Mouse (Mus musculus): ENCODE results near the gene Susd6.

Gene Susd6

GRCm38 (mm10) chr12:80838271-80838670, 48.0 kb downstream of the Susd6 start:
- DNase-seq (ENCODE audit: low read depth, low spot score): no peak

- DNase-seq (ENCODE audit: low read depth, low spot score): no peak
Measured at GRCm38 (mm10) chr12:80838787-80839186, 48.5 kb downstream of the Susd6 start.

DNA sequence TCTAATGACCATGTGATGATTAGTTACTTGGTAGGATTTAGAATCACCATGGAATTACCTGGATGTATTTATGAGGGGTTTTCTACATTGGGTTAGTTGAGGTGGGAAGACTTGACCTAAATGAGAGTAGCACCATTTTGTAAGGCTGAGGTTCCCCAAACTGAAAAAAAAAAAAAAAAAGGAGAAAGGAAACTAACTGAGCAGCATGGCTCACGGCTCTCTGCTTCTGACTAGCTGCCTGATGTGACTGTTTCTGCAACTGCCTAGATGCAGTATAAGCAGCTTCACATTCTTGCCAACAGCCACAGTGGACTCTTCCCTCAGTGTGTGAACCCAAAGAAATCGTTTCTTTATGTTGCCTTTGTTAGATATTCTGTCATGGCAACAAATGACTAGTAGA, 49.3 kb downstream of the Susd6 start:
- no peak for DNase-seq (ENCODE audit: low read depth, low spot score)

DNA sequence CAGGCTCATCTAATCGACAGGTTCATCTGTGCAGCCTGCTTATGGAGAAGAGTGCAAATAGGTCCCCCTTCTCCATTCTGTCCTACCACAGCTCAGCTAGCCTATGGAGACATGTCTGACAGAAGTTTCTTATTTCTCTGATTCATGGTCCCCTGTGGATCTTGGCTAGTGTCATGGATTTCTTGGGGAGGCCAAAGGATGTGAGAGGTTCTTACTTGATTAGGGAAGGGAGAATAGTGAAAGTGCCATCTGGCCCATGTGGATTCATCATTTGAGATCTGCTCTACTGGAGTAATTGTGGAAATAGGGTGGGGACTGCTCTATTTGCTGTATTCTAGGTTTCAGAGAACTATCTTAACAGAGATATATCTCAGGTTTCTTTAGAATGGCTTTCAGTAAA, 51.3 kb downstream of the Susd6 start:
- DNase-seq (ENCODE audit: low read depth, low spot score): no peak

DNA sequence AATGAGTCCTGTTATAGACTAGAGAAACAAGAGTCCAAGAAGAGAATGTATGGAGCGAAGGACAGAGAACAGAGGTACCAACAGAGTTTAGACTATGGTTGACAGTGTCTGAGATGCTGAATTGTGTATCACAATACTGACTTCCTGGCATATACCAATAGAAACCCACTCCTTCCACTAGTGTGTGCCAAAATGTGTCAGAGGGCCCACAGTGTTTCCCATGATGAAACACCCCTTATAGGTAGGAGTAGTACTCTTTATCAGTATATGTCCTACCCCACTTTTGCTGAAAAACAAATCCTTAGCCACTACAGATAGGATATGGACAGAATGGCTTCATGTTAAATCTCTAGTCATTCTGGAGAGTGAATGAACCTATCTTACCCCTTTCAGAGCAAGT, 52.3 kb downstream of the Susd6 start:
- no peak for DNase-seq (ENCODE audit: low read depth, low spot score)

DNA sequence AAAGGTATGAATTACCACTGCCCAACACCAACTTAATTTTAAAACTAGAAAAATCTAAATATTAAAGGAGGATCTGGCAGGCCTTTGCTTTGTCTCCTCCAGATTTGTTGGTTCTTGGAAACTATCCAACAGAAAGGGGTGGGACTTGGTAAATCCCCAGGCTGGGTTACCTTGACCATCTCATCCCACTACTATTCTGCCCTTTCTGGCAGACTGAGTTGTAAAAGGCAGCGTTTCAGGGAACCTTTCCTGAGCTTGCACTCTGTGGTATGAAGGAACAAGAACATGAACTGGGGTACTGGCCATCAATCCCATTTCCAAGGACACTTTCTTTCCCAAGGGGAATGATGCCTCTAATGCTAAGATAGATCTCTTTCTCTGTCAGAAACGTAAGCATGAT, 52.9 kb downstream of the Susd6 start:
- DNase-seq (ENCODE audit: low read depth, low spot score): no peak

- no peak for DNase-seq (ENCODE audit: low read depth, low spot score)
Measured at GRCm38 (mm10) chr12:80843651-80844444, 53.5 kb downstream of the Susd6 start.

DNA sequence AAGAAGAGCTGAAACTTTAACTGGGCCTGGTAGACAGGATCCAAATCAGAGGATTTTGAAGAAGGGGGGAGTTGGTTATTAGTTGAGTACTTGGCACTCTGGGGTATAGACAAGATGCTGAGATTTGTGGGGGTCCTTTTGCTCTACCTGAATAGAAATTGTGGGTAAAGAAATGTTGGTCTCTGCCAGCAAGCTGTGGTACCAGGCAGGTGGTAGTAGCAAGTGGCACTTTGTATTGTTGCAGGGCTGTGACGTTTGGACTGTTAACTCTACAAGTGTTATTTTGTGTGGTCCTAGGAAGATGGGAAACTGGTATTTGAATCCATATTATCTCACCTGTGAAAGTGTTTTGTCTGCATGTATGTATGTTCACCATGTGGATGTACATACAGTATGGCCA, 55.6 kb downstream of the Susd6 start:
- DNase-seq (ENCODE audit: low read depth, low spot score): no peak

DNA sequence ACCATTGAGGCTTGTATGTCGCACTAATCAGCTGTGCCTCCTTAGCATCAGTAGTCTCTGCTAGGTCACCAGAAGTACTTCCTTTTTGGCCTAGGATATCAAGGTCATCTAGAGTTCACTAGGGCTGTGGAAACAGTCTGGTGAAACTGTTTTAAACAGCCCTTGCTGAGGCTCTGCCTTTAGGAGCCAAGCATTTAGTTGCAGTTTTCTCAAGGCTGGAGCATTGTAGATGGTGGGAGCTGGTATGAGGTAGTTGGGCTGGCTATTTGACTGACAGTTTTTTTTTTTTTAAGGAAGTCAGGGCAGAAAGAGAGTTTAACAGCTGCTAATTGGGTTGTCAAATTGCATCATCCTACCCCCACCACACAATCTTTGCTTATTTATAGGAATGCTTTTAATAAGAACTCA, 56.6 kb downstream of the Susd6 start:
- no peak for DNase-seq (ENCODE audit: low read depth, low spot score)

- DNase-seq (ENCODE audit: low read depth, low spot score): no peak
Measured at GRCm38 (mm10) chr12:80852001-80852400, 61.7 kb downstream of the Susd6 start.

- DNase-seq (ENCODE audit: low read depth, low spot score): no peak
Measured at GRCm38 (mm10) chr12:80853737-80854136, 63.4 kb downstream of the Susd6 start.

GRCm38 (mm10) chr12:80854671-80855070, 64.4 kb downstream of the Susd6 start:
- no peak for DNase-seq (ENCODE audit: low read depth, low spot score)

- DNase-seq (ENCODE audit: low read depth, low spot score): no peak
Measured at GRCm38 (mm10) chr12:80855100-80855499, 64.8 kb downstream of the Susd6 start.

GRCm38 (mm10) chr12:80855581-80855980, 65.3 kb downstream of the Susd6 start:
- no peak for DNase-seq (ENCODE audit: low read depth, low spot score)

- no peak for DNase-seq (ENCODE audit: low read depth, low spot score)
Measured at GRCm38 (mm10) chr12:80857636-80858293, 67.5 kb downstream of the Susd6 start.

DNA sequence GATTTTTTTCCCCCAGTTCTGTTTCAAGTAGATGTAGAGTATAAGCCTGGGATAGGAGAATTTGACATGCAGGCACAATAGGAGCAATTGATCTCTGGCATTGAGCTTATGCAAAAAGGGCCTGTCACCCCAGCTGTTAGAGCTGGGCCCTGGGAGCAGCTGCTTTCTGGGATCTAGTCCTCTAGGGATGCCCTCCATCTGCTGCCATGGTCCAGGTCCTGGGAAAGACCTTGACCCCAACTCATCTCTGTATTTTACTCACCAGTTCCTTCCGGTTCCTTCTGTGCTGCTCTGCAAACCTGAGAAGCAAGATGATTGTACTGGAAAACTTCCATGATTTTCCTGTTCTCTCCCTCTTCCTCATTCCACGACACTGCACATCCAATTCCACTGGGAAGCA, 68.0 kb downstream of the Susd6 start:
- no peak for DNase-seq (ENCODE audit: low read depth, low spot score)

GRCm38 (mm10) chr12:80861916-80862315, 71.6 kb downstream of the Susd6 start:
- DNase-seq (ENCODE audit: low read depth, low spot score): no peak

DNA sequence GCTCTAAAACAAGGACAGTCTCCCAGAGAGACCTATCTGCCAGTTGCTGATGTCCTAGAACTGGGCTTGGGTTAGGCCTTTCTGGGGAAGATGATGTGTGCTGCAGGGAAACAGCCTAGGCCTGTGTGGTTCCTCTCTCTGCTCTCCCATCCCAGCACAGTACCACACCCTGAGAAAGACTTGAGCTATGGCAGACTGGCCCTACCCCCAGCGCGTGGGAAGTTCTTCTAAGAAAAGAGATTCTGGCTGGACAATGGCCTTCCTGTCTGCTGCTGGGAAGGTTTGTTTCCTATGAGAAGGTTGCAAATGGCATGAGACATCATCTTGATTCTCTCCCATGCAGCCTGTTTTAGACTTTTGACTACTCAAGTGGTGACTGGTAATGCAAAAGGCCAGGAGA, 73.1 kb downstream of the Susd6 start:
- no peak for DNase-seq (ENCODE audit: low read depth, low spot score)

- no peak for DNase-seq (ENCODE audit: low read depth, low spot score)
Measured at GRCm38 (mm10) chr12:80865175-80865574, 74.9 kb downstream of the Susd6 start.

DNA sequence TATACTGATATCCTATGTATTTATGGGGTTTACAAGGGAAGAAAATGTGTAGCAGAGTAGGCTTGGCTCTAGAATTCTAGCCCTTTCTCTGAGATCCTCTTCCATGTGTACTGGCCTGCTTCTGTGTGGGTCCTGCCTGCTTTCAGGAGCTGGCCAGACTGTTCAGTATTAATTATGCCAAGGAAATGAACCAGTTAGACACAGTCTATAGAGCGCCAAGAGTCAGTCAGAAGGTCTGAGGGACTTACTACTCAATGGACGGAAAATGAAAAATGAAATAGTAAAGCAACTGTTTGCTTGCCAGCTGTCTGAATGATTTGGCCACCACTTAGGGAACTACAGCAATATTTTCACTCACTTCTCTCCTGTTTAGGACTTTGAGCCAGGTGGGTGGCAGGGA, 75.7 kb downstream of the Susd6 start:
- no peak for DNase-seq (ENCODE audit: low read depth, low spot score)

GRCm38 (mm10) chr12:80867083-80867482, 76.8 kb downstream of the Susd6 start:
- no peak for DNase-seq (ENCODE audit: low read depth, low spot score)

DNA sequence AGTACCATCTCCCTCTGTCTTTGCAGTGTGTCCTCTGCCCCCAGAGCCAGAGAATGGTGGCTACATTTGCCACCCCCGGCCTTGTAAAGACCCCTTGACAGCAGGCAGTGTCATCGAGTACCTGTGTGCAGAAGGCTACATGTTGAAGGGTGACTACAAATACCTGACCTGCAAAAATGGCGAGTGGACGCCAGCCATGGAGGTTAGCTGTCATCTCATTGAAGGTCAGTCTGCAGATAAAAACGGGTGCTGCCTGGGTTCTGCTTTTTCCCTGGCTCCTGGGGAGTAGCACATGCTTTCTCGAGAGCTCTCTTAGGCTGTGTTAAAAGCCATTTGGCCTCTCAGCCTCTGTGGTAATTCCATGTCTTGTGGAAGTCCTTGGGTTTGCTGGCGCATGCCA, 78.1 kb downstream of the Susd6 start:
- no peak for DNase-seq (ENCODE audit: low read depth, low spot score)

All from retina, adult 2 months (tissue).